Mouse (Mus musculus) myocyte (in vitro differentiated cells): ENCODE results near the gene Mipol1. TPM values are rescaled to one million over a fixed set of nuclear protein-coding genes. Genes with fewer than 3 reads are reported as not detected.

Experiments
- H3K27me3 ChIP-seq: one replicate; pipeline ENCODE4 v1.6.1; 2011; ENCODE audit not compliant: control insufficient read depth, insufficient read depth, insufficient read length
- H3K36me3 ChIP-seq: one replicate; pipeline ENCODE4 v1.6.1; 2011; ENCODE audit not compliant: control insufficient read depth, insufficient read depth
- H3K4me2 ChIP-seq: one replicate; pipeline ENCODE4 v1.6.1; 2011; ENCODE audit warnings: low read depth, control low read depth
- H3K4me3 ChIP-seq: one replicate; pipeline ENCODE4 v1.5.1; 2011; ENCODE audit warnings: mild to moderate bottlenecking, control low read depth, moderate library complexity
- H3K79me2 ChIP-seq: one replicate; pipeline ENCODE4 v1.6.1; 2011; ENCODE audit not compliant: control insufficient read depth, insufficient read depth
- H3ac ChIP-seq: one replicate; pipeline ENCODE4 v1.6.1; 2011; ENCODE audit not compliant: control insufficient read depth, insufficient read length
- CEBPB ChIP-seq: IDR thresholded peaks from 2 replicates; pipeline ENCODE4 v1.6.1; 2011; ENCODE audit warnings: mild to moderate bottlenecking, moderate library complexity; ENCODE audit not compliant: poor library complexity, insufficient read depth, severe bottlenecking
- E2F4 ChIP-seq: IDR thresholded peaks from one replicate; pipeline ENCODE4 v1.6.1; 2011; ENCODE audit warnings: mild to moderate bottlenecking, control low read depth, moderate library complexity; ENCODE audit not compliant: insufficient read depth
- MAX ChIP-seq: IDR thresholded peaks from one replicate; pipeline ENCODE4 v1.6.1; 2011; ENCODE audit warnings: low read depth, mild to moderate bottlenecking, control low read depth
- MYOD1 ChIP-seq, 3 experiments: IDR thresholded peaks; one replicate each; pipeline ENCODE4 v1.6.1; 2011; ENCODE audit warnings: control low read depth in 2 of 3, low read depth in 2 of 3, mild to moderate bottlenecking in 2 of 3, moderate library complexity in 1 of 3; ENCODE audit not compliant: insufficient read length in 2 of 3, control insufficient read depth in 1 of 3
- MYOG ChIP-seq, 3 experiments: IDR thresholded peaks; one replicate each; pipeline ENCODE4 v1.6.1; 2011; ENCODE audit warnings: control low read depth in 2 of 3, low read depth in 2 of 3, mild to moderate bottlenecking in 2 of 3; ENCODE audit not compliant: insufficient read length in 2 of 3, control insufficient read depth in 1 of 3, insufficient read depth in 1 of 3
- POLR2A ChIP-seq: IDR thresholded peaks from one replicate; pipeline ENCODE4 v1.6.1; 2011; ENCODE audit warnings: low read depth, mild to moderate bottlenecking, control low read depth, moderate library complexity; ENCODE audit not compliant: insufficient read length
- POLR2AphosphoS2 ChIP-seq: IDR thresholded peaks from one replicate; pipeline ENCODE4 v1.6.1; 2011; ENCODE audit warnings: low read depth, control low read depth; ENCODE audit not compliant: insufficient read length
- REST ChIP-seq: IDR thresholded peaks from one replicate; pipeline ENCODE4 v1.6.1; 2011; ENCODE audit warnings: mild to moderate bottlenecking, control low read depth, moderate library complexity; ENCODE audit not compliant: insufficient read depth, insufficient read length
- SRF ChIP-seq: IDR thresholded peaks from one replicate; pipeline ENCODE4 v1.6.1; 2011; ENCODE audit warnings: low read depth; ENCODE audit not compliant: control insufficient read depth, insufficient read length
- TCF12 ChIP-seq: IDR thresholded peaks from one replicate; pipeline ENCODE4 v1.6.1; 2011; ENCODE audit warnings: mild to moderate bottlenecking, control low read depth; ENCODE audit not compliant: poor library complexity, insufficient read depth, severe bottlenecking
- TCF3 ChIP-seq: IDR thresholded peaks from one replicate; pipeline ENCODE4 v1.6.1; 2011; ENCODE audit warnings: low read depth, control low read depth; ENCODE audit not compliant: insufficient read length
- USF1 ChIP-seq: IDR thresholded peaks from one replicate; pipeline ENCODE4 v1.6.1; 2011; ENCODE audit warnings: low read depth, mild to moderate bottlenecking, control low read depth, moderate library complexity
- polyA plus RNA-seq: library from polyadenylated mRNA; unstranded; fragments of >200 nt; fragmentation: generic; extraction: Trizol; gene quantifications from one replicate; pipeline ENCODE4 v1.2.1, GENCODE M21; 2012; ENCODE audit warnings: missing spikeins

Mipol1 gene
- polyA plus RNA-seq, 1 experiment, result 1.6 TPM

- H3K4me3 ChIP-seq, result no peak overlapping the region
- H3K27me3 ChIP-seq, result peaks cover 10% of the 10 kb centered on the region
- no peak overlapping the region for H3K4me2 ChIP-seq
- no peaks in the 10 kb centered on the region for H3K79me2 ChIP-seq
- no peak for TF ChIP-seq CEBPB
- TF ChIP-seq POLR2AphosphoS2, result no peak
- no peak for TF ChIP-seq TCF3
- TF ChIP-seq POLR2A, result no peak
- no peak for TF ChIP-seq MYOD1 (IDR thresholded peaks at IDR 0.05; ENCODE audit: control insufficient read depth in 1 of 3, insufficient read length in 2 of 3, low read depth in 2 of 3)
- H3ac ChIP-seq, result no peak overlapping the region
- H3K36me3 ChIP-seq, result no peaks in the 10 kb centered on the region
Observed at GRCm38 (mm10) chr12:57539551-57539985, 309.3 kb downstream of the Mipol1 start.

GRCm38 (mm10) chr12:57541118-57541517, 310.9 kb downstream of the Mipol1 start:
- Histone ChIP-seq H3K4me3 (no peak overlapping the region), H3K36me3 (no peaks in the 10 kb centered on the region), H3K27me3 (peaks cover 10% of the 10 kb centered on the region), H3ac (no peak overlapping the region), H3K4me2 (no peak overlapping the region), H3K79me2 (no peaks in the 10 kb centered on the region)
- TF ChIP-seq POLR2AphosphoS2 (no peak), MYOD1 (IDR thresholded peaks at IDR 0.05; ENCODE audit: control insufficient read depth in 1 of 3, insufficient read length in 2 of 3, low read depth in 2 of 3) (no peak), USF1 (no peak), POLR2A (no peak), TCF3 (no peak), MAX (no peak), MYOG (IDR thresholded peaks at IDR 0.05; ENCODE audit: control insufficient read depth in 1 of 3, insufficient read depth in 1 of 3, insufficient read length in 2 of 3, low read depth in 2 of 3) (no peak), CEBPB (no peak), SRF (no peak), TCF12 (no peak), E2F4 (no peak), REST (no peak)

GRCm38 (mm10) chr12:57541931-57542745, 311.9 kb downstream of the Mipol1 start:
- H3K27me3 ChIP-seq, result peaks cover 10% of the 10 kb centered on the region

GRCm38 (mm10) chr12:57542746-57543626, 312.8 kb downstream of the Mipol1 start:
- Histone ChIP-seq H3K27me3 (peaks cover 10% of the 10 kb centered on the region), H3K4me2 (no peak overlapping the region), H3ac (no peak overlapping the region), H3K4me3 (no peak overlapping the region), H3K36me3 (no peaks in the 10 kb centered on the region), H3K79me2 (no peaks in the 10 kb centered on the region)
- TF ChIP-seq TCF3 (no peak), POLR2A (no peak), SRF (no peak), MYOD1 (IDR thresholded peaks at IDR 0.05; ENCODE audit: control insufficient read depth in 1 of 3, insufficient read length in 2 of 3, low read depth in 2 of 3) (no peak), TCF12 (no peak), REST (no peak), E2F4 (no peak), POLR2AphosphoS2 (no peak), MYOG (IDR thresholded peaks at IDR 0.05; ENCODE audit: control insufficient read depth in 1 of 3, insufficient read depth in 1 of 3, insufficient read length in 2 of 3, low read depth in 2 of 3) (no peak), USF1 (no peak), MAX (no peak), CEBPB (no peak)

More at GRCm38 (mm10) chr12:57541931-57542745, 311.9 kb downstream of the Mipol1 start:
- no peaks in the 10 kb centered on the region for H3K79me2 ChIP-seq
- H3K4me2 ChIP-seq, result no peak overlapping the region
- H3K36me3 ChIP-seq, result no peaks in the 10 kb centered on the region
- no peak overlapping the region for H3K4me3 ChIP-seq
- no peak overlapping the region for H3ac ChIP-seq
- TF ChIP-seq TCF3 (no peak), USF1 (no peak), CEBPB (no peak), SRF (no peak), MYOG (IDR thresholded peaks at IDR 0.05; ENCODE audit: control insufficient read depth in 1 of 3, insufficient read depth in 1 of 3, insufficient read length in 2 of 3, low read depth in 2 of 3) (no peak), E2F4 (no peak), TCF12 (no peak)
